Mouse (Mus musculus) thymus, postnatal 0 days (tissue): ENCODE results near the gene Fgfr2. TPM values are rescaled to one million over a fixed set of nuclear protein-coding genes. Genes with fewer than 3 reads are reported as not detected.

Experiments used
- DNase-seq: peaks from one replicate; pipeline ENCODE4 v3.0.0-alpha.2; 2015; ENCODE audit warnings: low spot score
- polyA plus RNA-seq: library from polyadenylated mRNA; unstranded; fragments of >200 nt; fragmentation: Nextera tagmentation; extraction: Ambion mirVana; gene quantifications from 2 replicates; pipeline ENCODE4 v1.2.1, GENCODE M21; 2015

Fgfr2 gene
- polyA plus RNA-seq, 1 experiment from 2014 or later: 23.6 TPM

- no peak for DNase-seq
Observed at GRCm38 (mm10) chr7:132211920-132212701, 911.0 kb downstream of the Fgfr2 start.

- DNase-seq: no peak
Observed at GRCm38 (mm10) chr7:132210616-132211015, 912.5 kb downstream of the Fgfr2 start.

GRCm38 (mm10) chr7:132208946-132209651 is 914.1 kb downstream of the Fgfr2 start:
- DNase-seq: no peak

- no peak for DNase-seq
Observed at GRCm38 (mm10) chr7:132204073-132204612, 919.0 kb downstream of the Fgfr2 start.

- DNase-seq: no peak
Observed at GRCm38 (mm10) chr7:132199686-132200085, 923.5 kb downstream of the Fgfr2 start.

- DNase-seq: no peak
Observed at GRCm38 (mm10) chr7:132198806-132199205, 924.3 kb downstream of the Fgfr2 start.

GRCm38 (mm10) chr7:132197817-132198475 is 925.2 kb downstream of the Fgfr2 start:
- no peak for DNase-seq

GRCm38 (mm10) chr7:132196581-132196980 is 926.6 kb downstream of the Fgfr2 start:
- no peak for DNase-seq

GRCm38 (mm10) chr7:132193606-132194005 is 929.5 kb downstream of the Fgfr2 start:
- DNase-seq: no peak

GRCm38 (mm10) chr7:132187456-132187855 is 935.7 kb downstream of the Fgfr2 start:
- no peak for DNase-seq

GRCm38 (mm10) chr7:132183892-132184404 is 939.2 kb downstream of the Fgfr2 start:
- DNase-seq: no peak

GRCm38 (mm10) chr7:132181586-132182198 is 941.5 kb downstream of the Fgfr2 start:
- no peak for DNase-seq

GRCm38 (mm10) chr7:132181042-132181441 is 942.1 kb downstream of the Fgfr2 start:
- no peak for DNase-seq

- no peak for DNase-seq
Observed at GRCm38 (mm10) chr7:132179049-132179448, 944.1 kb downstream of the Fgfr2 start.

- no peak for DNase-seq
Observed at GRCm38 (mm10) chr7:132174787-132175186, 948.4 kb downstream of the Fgfr2 start.

- DNase-seq: no peak
Observed at GRCm38 (mm10) chr7:132174296-132174695, 948.9 kb downstream of the Fgfr2 start.

GRCm38 (mm10) chr7:132172220-132172619 is 950.9 kb downstream of the Fgfr2 start:
- DNase-seq: no peak

GRCm38 (mm10) chr7:132171716-132172115 is 951.4 kb downstream of the Fgfr2 start:
- no peak for DNase-seq

- no peak for DNase-seq
Observed at GRCm38 (mm10) chr7:132169419-132170169, 953.6 kb downstream of the Fgfr2 start.

GRCm38 (mm10) chr7:132167239-132167638 is 955.9 kb downstream of the Fgfr2 start:
- no peak for DNase-seq
